In genomic region chr3:88527565-88527964, GRCm38 (mm10) we compare ENCODE assay signal across 10 mouse cellular contexts. TPM values are rescaled to one million over a fixed set of nuclear protein-coding genes. Genes with fewer than 3 reads are reported as not detected.
DNase-seq lines count a peak whose midpoint lies in the region; ATAC-seq lines count a peak whose summit lies in the region.
"Had no signal": no experiment of that assay in that cellular context is flagged by ENCODE, and none has a peak within 500 bp of the region (broad histone marks: within the 10 kb centered on the region; RNA-seq: fewer than 3 reads in every experiment).

No protein-coding gene starts in this region.

- H3K36me3 ChIP-seq in limb, embryonic 13.5 days = peaks cover 37% of the 10 kb centered on the region
- H3K36me3 ChIP-seq in stomach, embryonic 15.5 days = 0 out of 2 replicates have a peak, but pooled peaks cover 5% of the 10 kb centered on the region

- ATAC-seq in limb, embryonic 13.5 days (ENCODE audit: low FRiP score, low read depth) = no peak
- no peak for ATAC-seq in stomach, embryonic 15.5 days (ENCODE audit: insufficient read depth, low FRiP score, low read depth)

- H3K4me2 ChIP-seq in limb, embryonic 13.5 days (replicated peaks) = peak overlapping the region; percentile 46
- H3K4me2 ChIP-seq in stomach, embryonic 15.5 days = peak overlapping the region; percentile 16; the same call in 1 of the 2 replicates

- peak; percentile 26 for DNase-seq in embryo, embryonic 10 days (ENCODE audit: low spot score)
- DNase-seq in embryo, embryonic 11 days = no peak
- DNase-seq in lung, postnatal 10 days = peak; percentile 41
- no peak for DNase-seq in lung, adult 18-20 months
- DNase-seq in right cerebral cortex, postnatal 36 days (ENCODE audit: low spot score in 2 of 2) = no peak
- DNase-seq in ovary, postnatal 36 days (ENCODE audit: low spot score) = no peak
- DNase-seq: thymus, postnatal 4 days had no signal

- peaks cover 45% of the 10 kb centered on the region for H3K4me1 ChIP-seq in limb, embryonic 13.5 days
- H3K4me1 ChIP-seq in stomach, embryonic 15.5 days = peaks cover 35% of the 10 kb centered on the region

- no peaks in the 10 kb centered on the region for H3K9me3 ChIP-seq in limb, embryonic 13.5 days
- no peaks in the 10 kb centered on the region for H3K9me3 ChIP-seq in stomach, embryonic 15.5 days

- H3K9ac ChIP-seq in limb, embryonic 13.5 days = peak overlapping the region; percentile 62
- H3K9ac ChIP-seq in stomach, embryonic 15.5 days = peak overlapping the region; percentile 16; the same call in 1 of the 2 replicates

- no peaks in the 10 kb centered on the region for H3K27me3 ChIP-seq in limb, embryonic 13.5 days
- no peaks in the 10 kb centered on the region for H3K27me3 ChIP-seq in stomach, embryonic 15.5 days (replicated peaks)

- 24% methylated on average over 8 of the region's 8 CpGs for WGBS in limb, embryonic 13.5 days
- WGBS in stomach, embryonic 15.5 days = 46% methylated on average over 8 of the region's 8 CpGs

- H3K4me3 ChIP-seq in limb, embryonic 13.5 days = peak overlapping the region; percentile 13
- H3K4me3 ChIP-seq in stomach, embryonic 15.5 days (replicated peaks) = no peak overlapping the region
- H3K4me3 ChIP-seq: layer of hippocampus, adult 2 months had no signal

- peak overlapping the region; percentile 39; the same call in 1 of the 2 replicates for H3K27ac ChIP-seq in limb, embryonic 13.5 days
- peak overlapping the region; percentile 59 for H3K27ac ChIP-seq in stomach, embryonic 15.5 days
- H3K27ac ChIP-seq: layer of hippocampus, adult 2 months had no signal

RNA-seq across cellular contexts. Expression of gene Mex3a, which starts 4.6 kb away (rescaled TPM):
- polyA plus RNA-seq in limb, embryonic 13.5 days (2015; fragmentation: Nextera tagmentation; extraction: Ambion mirVana) = 32.9 and 33.9 TPM in 2 replicates
- polyA plus RNA-seq in stomach, embryonic 15.5 days (2015; fragmentation: Nextera tagmentation; extraction: Ambion mirVana) = 11.9 and 12.1 TPM in 2 replicates

RNA-seq across cellular contexts. Expression of gene Lmna, which starts 17.8 kb away (rescaled TPM):
- 174 and 183 TPM in 2 replicates for polyA plus RNA-seq in limb, embryonic 13.5 days (2015; fragmentation: Nextera tagmentation; extraction: Ambion mirVana)
- polyA plus RNA-seq in stomach, embryonic 15.5 days (2015; fragmentation: Nextera tagmentation; extraction: Ambion mirVana) = 179 and 214 TPM in 2 replicates

RNA-seq across cellular contexts. Expression of gene Rab25, which starts 20.5 kb away (rescaled TPM):
- 7.7 and 9.3 TPM in 2 replicates for polyA plus RNA-seq in limb, embryonic 13.5 days (2015; fragmentation: Nextera tagmentation; extraction: Ambion mirVana)
- polyA plus RNA-seq in stomach, embryonic 15.5 days (2015; fragmentation: Nextera tagmentation; extraction: Ambion mirVana) = 86.9 and 90.6 TPM in 2 replicates

RNA-seq across cellular contexts. Expression of gene Lamtor2, which starts 25.3 kb away (rescaled TPM):
- polyA plus RNA-seq in limb, embryonic 13.5 days (2015; fragmentation: Nextera tagmentation; extraction: Ambion mirVana) = 147 and 154 TPM in 2 replicates
- polyA plus RNA-seq in stomach, embryonic 15.5 days (2015; fragmentation: Nextera tagmentation; extraction: Ambion mirVana) = 193 and 198 TPM in 2 replicates

RNA-seq across cellular contexts. Expression of gene Ubqln4, which starts 26.0 kb away (rescaled TPM):
- polyA plus RNA-seq in limb, embryonic 13.5 days (2015; fragmentation: Nextera tagmentation; extraction: Ambion mirVana) = 46.6 and 48.2 TPM in 2 replicates
- polyA plus RNA-seq in stomach, embryonic 15.5 days (2015; fragmentation: Nextera tagmentation; extraction: Ambion mirVana) = 40.2 and 40.9 TPM in 2 replicates

Comparison
In these comparisons a context has a peak if more than half of its experiments do, and no peak if none do; other contexts are left out.
1. DNase-seq: peak in embryo, embryonic 10 days (single experiment) and lung, postnatal 10 days (single experiment); none in embryo, embryonic 11 days (single experiment), lung, adult 18-20 months (0 of 2), right cerebral cortex, postnatal 36 days (0 of 2) and ovary, postnatal 36 days (single experiment).